Mouse (Mus musculus): Measurements from ENCODE around the gene Ntm. TPM values are rescaled to one million over a fixed set of nuclear protein-coding genes. Genes with fewer than 3 reads are reported as not detected.

Ntm gene
- polyA plus RNA-seq, 1 experiment from 2014 or later: 134 TPM

DNA sequence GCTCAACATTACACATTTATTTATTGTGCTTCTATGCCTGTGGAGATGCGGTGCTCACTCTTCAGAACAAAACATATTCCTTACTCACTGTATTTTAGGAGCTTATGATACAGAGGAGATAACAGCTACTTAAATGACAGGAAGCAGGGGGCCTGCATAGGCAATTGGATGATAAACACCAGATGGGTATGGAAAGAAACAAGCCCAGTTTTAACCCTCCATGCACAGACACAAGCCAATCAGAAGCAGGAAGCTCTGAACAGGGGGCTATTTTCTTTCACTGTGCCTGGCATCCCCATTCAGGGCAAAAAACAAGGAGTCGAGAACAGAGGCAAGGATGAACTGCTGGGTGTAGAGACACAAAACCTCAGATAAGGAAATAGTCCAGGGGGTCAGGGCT, 768.7 kb downstream of the Ntm start:
- no peak overlapping the region for H3K27ac ChIP-seq (ENCODE audit: low read length)
- H3K9me3 ChIP-seq (ENCODE audit: control insufficient read depth, low read length): no peaks in the 10 kb centered on the region
- WGBS: 57% methylated on average over 2 of the region's 2 CpGs
- H3K4me1 ChIP-seq (replicated peaks; ENCODE audit: control insufficient read depth, insufficient read depth, low read length): peaks cover 7% of the 10 kb centered on the region
- no peaks in the 10 kb centered on the region for H3K36me3 ChIP-seq (ENCODE audit: control insufficient read depth, insufficient read depth)
- H3K4me3 ChIP-seq (replicated peaks; ENCODE audit: low read length): no peak overlapping the region
- no peak overlapping the region for H3K4me2 ChIP-seq (ENCODE audit: low read length)
- H3K27me3 ChIP-seq (replicated peaks; ENCODE audit: control insufficient read depth, insufficient read depth, low read length): no peaks in the 10 kb centered on the region
- H3K9ac ChIP-seq (replicated peaks; ENCODE audit: low read depth, low read length): no peak overlapping the region
- peak; percentile 52 for ATAC-seq

DNA sequence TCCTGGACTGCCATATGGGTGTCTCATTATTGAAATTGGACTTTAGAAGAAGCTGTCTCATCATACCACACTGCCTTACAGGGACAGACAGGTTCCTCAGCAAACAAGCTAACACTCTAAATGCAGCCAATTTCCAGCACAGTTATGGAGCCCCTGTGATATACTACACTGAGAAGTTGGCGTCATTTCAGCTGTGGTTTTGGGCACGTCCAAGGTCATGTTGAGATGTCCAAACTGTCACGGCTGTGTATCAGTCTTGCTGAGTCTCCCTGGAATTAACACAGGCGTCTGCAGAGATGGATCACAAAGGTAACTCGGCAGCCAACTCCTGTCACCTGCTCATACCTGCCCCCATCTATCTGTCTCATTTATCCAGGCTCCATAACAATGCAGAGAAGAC, 779.9 kb downstream of the Ntm start:
- H3K4me2 ChIP-seq (ENCODE audit: low read length): no peak overlapping the region
- H3K4me3 ChIP-seq (replicated peaks; ENCODE audit: low read length): no peak overlapping the region
- no peaks in the 10 kb centered on the region for H3K4me1 ChIP-seq (replicated peaks; ENCODE audit: control insufficient read depth, insufficient read depth, low read length)
- no peaks in the 10 kb centered on the region for H3K27me3 ChIP-seq (replicated peaks; ENCODE audit: control insufficient read depth, insufficient read depth, low read length)
- H3K36me3 ChIP-seq (ENCODE audit: control insufficient read depth, insufficient read depth): no peaks in the 10 kb centered on the region
- H3K9me3 ChIP-seq (ENCODE audit: control insufficient read depth, low read length): no peaks in the 10 kb centered on the region
- no peak overlapping the region for H3K9ac ChIP-seq (replicated peaks; ENCODE audit: low read depth, low read length)
- ATAC-seq: no peak
- H3K27ac ChIP-seq (ENCODE audit: low read length): no peak overlapping the region
- 85% methylated on average over 5 of the region's 5 CpGs for WGBS

DNA sequence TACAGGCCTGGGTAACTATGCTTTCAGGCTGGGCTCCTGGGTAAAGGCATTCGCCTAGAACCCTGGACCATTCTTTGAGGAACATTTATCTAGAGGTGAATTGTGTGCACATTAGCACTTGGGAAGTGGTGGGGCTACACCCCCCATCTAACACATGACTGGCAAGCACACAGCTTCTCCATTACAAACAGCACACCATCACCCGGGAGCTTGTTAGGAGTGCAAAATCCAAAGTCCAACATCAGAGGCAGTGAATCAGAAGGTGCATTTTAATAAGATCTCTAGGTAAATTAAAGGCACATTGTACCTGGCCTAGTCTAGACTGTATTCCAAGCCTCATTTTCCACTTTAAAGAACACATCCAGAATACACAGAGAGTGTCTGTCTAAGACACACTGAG, 781.3 kb downstream of the Ntm start:
- no peak for ATAC-seq
- Histone ChIP-seq H3K36me3 (ENCODE audit: control insufficient read depth, insufficient read depth) (no peaks in the 10 kb centered on the region), H3K4me1 (replicated peaks; ENCODE audit: control insufficient read depth, insufficient read depth, low read length) (no peaks in the 10 kb centered on the region), H3K9ac (replicated peaks; ENCODE audit: low read depth, low read length) (no peak overlapping the region), H3K4me2 (ENCODE audit: low read length) (no peak overlapping the region), H3K27me3 (replicated peaks; ENCODE audit: control insufficient read depth, insufficient read depth, low read length) (no peaks in the 10 kb centered on the region), H3K9me3 (ENCODE audit: control insufficient read depth, low read length) (no peaks in the 10 kb centered on the region), H3K27ac (ENCODE audit: low read length) (no peak overlapping the region), H3K4me3 (replicated peaks; ENCODE audit: low read length) (no peak overlapping the region)
- WGBS: 87% methylated on average over 2 of the region's 2 CpGs

DNA sequence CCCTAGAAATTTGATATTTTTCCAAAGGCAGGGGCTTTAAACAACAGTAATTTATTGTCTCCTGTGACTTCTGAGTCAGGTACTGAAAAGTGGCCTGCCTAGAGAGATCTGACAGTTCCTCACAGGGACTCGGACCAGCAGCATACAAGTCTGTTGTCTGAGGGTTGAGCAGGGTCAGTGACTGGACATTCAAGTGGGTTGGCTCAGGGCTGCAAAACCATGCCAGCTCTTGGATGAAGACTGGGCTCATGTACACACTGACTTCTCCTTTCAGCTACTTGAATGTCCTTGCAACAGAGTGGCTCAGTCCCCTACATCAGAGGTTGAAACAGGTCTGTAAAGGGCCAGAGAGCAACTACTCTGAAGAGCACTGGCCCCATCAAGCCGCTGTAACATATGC, 797.2 kb downstream of the Ntm start:
- H3K9ac ChIP-seq (replicated peaks; ENCODE audit: low read depth, low read length): no peak overlapping the region
- H3K9me3 ChIP-seq (ENCODE audit: control insufficient read depth, low read length): no peaks in the 10 kb centered on the region
- no peak for ATAC-seq
- 60% methylated on average over 2 of the region's 2 CpGs for WGBS
- no peaks in the 10 kb centered on the region for H3K27me3 ChIP-seq (replicated peaks; ENCODE audit: control insufficient read depth, insufficient read depth, low read length)
- H3K36me3 ChIP-seq (ENCODE audit: control insufficient read depth, insufficient read depth): no peaks in the 10 kb centered on the region
- H3K27ac ChIP-seq (ENCODE audit: low read length): no peak overlapping the region
- no peak overlapping the region for H3K4me3 ChIP-seq (replicated peaks; ENCODE audit: low read length)
- H3K4me1 ChIP-seq (replicated peaks; ENCODE audit: control insufficient read depth, insufficient read depth, low read length): no peaks in the 10 kb centered on the region
- no peak overlapping the region for H3K4me2 ChIP-seq (ENCODE audit: low read length)

DNA sequence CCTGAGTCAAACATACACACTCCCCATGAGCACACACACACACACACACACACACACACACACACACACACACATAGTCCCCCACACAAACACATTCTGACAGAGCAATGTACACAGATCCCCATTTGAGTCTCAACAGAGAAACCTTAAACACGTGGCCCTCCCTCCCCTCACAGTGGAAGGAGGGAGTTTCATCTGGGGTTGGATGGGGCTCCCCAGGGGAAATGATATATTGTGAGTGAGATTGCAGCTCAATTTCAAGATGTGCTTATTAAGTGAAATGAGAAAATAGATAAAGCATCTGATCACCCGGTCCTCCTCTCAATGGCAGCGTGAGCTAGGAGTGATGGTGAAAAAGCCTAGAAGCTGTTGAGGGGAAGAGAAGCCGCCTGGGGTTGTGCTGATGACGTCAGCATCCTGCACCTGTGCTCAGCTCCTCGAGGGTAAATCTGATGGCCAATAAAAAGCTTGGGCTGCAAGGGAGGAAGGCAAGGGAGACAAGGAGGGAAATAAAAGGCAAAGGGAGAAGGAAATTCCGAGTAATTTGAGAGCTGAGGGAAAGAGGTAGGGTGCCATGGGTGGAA, 801.8 kb downstream of the Ntm start:
- Histone ChIP-seq H3K27me3 (replicated peaks; ENCODE audit: control insufficient read depth, insufficient read depth, low read length) (no peaks in the 10 kb centered on the region), H3K4me1 (replicated peaks; ENCODE audit: control insufficient read depth, insufficient read depth, low read length) (no peaks in the 10 kb centered on the region), H3K4me2 (ENCODE audit: low read length) (no peak overlapping the region), H3K27ac (ENCODE audit: low read length) (no peak overlapping the region), H3K9me3 (ENCODE audit: control insufficient read depth, low read length) (no peaks in the 10 kb centered on the region), H3K4me3 (replicated peaks; ENCODE audit: low read length) (no peak overlapping the region), H3K9ac (replicated peaks; ENCODE audit: low read depth, low read length) (no peak overlapping the region), H3K36me3 (ENCODE audit: control insufficient read depth, insufficient read depth) (no peaks in the 10 kb centered on the region)
- 35% methylated on average over 7 of the region's 7 CpGs for WGBS
- ATAC-seq: no peak

DNA sequence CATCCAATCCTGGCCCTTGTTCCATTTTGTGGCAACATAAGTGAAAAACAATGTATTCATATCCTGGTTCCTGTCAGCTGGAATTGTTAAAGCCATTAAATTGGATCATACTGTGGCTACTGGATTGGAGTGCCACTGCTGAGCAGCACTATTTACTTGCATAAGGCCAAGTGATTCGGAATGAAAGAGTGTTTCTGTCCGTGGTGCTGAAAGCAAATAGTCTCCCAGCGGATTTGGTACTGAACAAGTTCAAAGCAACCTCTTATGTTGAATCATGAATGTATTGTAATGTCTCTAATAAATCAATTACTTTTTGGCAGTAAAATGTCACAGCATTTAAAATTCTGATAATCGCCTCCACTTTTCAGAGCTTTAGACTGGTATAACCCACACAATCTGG, 817.0 kb downstream of the Ntm start:
- no peak overlapping the region for H3K4me2 ChIP-seq (ENCODE audit: low read length)
- H3K36me3 ChIP-seq (ENCODE audit: control insufficient read depth, insufficient read depth): no peaks in the 10 kb centered on the region
- H3K9ac ChIP-seq (replicated peaks; ENCODE audit: low read depth, low read length): no peak overlapping the region
- H3K9me3 ChIP-seq (ENCODE audit: control insufficient read depth, low read length): no peaks in the 10 kb centered on the region
- 13% methylated on average over 4 of the region's 4 CpGs for WGBS
- H3K27ac ChIP-seq (ENCODE audit: low read length): no peak overlapping the region
- no peaks in the 10 kb centered on the region for H3K4me1 ChIP-seq (replicated peaks; ENCODE audit: control insufficient read depth, insufficient read depth, low read length)
- no peak overlapping the region for H3K4me3 ChIP-seq (replicated peaks; ENCODE audit: low read length)
- no peak for ATAC-seq
- H3K27me3 ChIP-seq (replicated peaks; ENCODE audit: control insufficient read depth, insufficient read depth, low read length): no peaks in the 10 kb centered on the region

DNA sequence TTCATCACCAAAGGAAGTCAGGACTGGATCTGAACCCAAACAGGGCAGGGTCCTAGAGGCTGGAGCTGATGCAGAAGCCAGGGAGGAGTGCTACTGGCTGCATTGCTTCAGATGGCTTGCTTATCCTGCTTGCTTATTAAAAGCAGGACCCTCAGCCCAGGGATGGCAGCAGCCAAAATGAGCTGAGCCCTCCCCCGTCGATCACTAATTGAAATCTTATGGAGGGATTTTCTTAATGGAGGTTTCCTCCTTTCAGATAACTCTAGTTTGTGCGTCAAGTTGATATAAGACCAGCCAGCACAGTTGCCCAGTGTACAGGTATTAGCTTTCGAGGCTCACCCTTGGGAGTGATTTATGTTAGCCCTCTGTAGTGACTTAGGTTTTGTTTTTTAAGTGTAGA, 826.9 kb downstream of the Ntm start:
- Histone ChIP-seq H3K9me3 (ENCODE audit: control insufficient read depth, low read length) (no peaks in the 10 kb centered on the region; the same call in 1 of the 2 replicates), H3K4me1 (replicated peaks; ENCODE audit: control insufficient read depth, insufficient read depth, low read length) (no peaks in the 10 kb centered on the region; the same call in 1 of the 2 replicates), H3K4me3 (replicated peaks; ENCODE audit: low read length) (no peak overlapping the region), H3K4me2 (ENCODE audit: low read length) (no peak overlapping the region), H3K36me3 (ENCODE audit: control insufficient read depth, insufficient read depth) (no peaks in the 10 kb centered on the region), H3K9ac (replicated peaks; ENCODE audit: low read depth, low read length) (no peak overlapping the region), H3K27me3 (replicated peaks; ENCODE audit: control insufficient read depth, insufficient read depth, low read length) (no peaks in the 10 kb centered on the region), H3K27ac (ENCODE audit: low read length) (no peak overlapping the region)
- no peak for ATAC-seq
- 82% methylated on average over 4 of the region's 4 CpGs for WGBS

DNA sequence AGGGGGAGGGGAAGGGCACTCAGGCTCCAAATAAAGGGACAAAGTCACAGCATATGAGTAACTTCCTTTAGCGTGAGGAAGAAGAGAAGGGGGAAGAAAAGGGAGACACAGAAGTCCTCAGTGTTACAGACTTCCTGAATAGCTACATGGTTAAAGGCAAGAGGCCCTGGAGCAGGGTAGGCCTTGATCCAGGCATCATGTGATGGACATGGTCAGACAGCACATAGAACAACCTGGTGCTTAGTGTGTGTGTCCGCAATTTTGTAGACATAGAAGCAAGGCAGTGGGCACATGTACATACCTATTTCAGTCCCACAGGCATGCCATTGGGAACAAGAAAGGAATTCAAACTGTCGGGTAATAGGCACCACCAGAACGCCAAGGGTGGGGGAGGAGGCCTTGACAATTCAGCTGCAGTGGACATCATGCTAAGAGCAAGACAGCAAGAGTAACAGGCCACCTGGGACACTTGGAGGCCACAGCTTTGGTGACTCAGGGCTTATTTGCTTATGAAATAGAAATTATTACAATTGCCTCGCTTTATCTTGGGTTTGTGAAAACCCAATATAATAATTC, 832.1 kb downstream of the Ntm start:
- Histone ChIP-seq H3K27ac (ENCODE audit: low read length) (no peak overlapping the region), H3K4me2 (ENCODE audit: low read length) (no peak overlapping the region), H3K4me1 (replicated peaks; ENCODE audit: control insufficient read depth, insufficient read depth, low read length) (no peaks in the 10 kb centered on the region; the same call in 1 of the 2 replicates), H3K9ac (replicated peaks; ENCODE audit: low read depth, low read length) (no peak overlapping the region), H3K9me3 (ENCODE audit: control insufficient read depth, low read length) (no peaks in the 10 kb centered on the region; the same call in 1 of the 2 replicates), H3K36me3 (ENCODE audit: control insufficient read depth, insufficient read depth) (no peaks in the 10 kb centered on the region), H3K4me3 (replicated peaks; ENCODE audit: low read length) (no peak overlapping the region), H3K27me3 (replicated peaks; ENCODE audit: control insufficient read depth, insufficient read depth, low read length) (no peaks in the 10 kb centered on the region)
- ATAC-seq: 0 out of 2 replicates have a peak, but pooled peaks have one; percentile 16
- 48% methylated on average over 5 of the region's 5 CpGs for WGBS

DNA sequence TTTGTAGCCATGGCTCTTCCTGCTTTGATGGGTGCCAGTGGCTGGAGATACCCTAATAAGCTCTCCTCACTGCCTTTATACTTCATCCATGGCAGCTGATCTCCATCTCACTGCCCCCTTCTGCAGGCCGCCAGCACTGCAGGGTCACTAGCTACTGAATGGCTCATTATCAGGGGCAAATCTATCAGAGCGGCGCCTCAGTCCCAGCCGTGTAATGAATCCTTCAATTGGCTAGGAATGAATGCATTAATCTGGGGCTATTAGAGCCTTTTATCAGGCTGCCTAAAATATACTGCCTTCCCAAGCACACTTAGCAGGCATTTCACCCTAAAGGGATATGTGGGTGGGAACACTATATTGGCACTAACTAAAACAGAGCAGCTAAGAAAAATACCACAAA, 832.6 kb downstream of the Ntm start:
- ATAC-seq: peak; percentile 89
- WGBS: 5% methylated on average over 4 of the region's 4 CpGs

More for the DNA sequence above, 832.6 kb downstream of the Ntm start:
- no peaks in the 10 kb centered on the region; the same call in 1 of the 2 replicates for H3K4me1 ChIP-seq (replicated peaks; ENCODE audit: control insufficient read depth, insufficient read depth, low read length)
- no peaks in the 10 kb centered on the region for H3K27me3 ChIP-seq (replicated peaks; ENCODE audit: control insufficient read depth, insufficient read depth, low read length)
- H3K9me3 ChIP-seq (ENCODE audit: control insufficient read depth, low read length): no peaks in the 10 kb centered on the region; the same call in 1 of the 2 replicates
- no peak overlapping the region for H3K9ac ChIP-seq (replicated peaks; ENCODE audit: low read depth, low read length)
- H3K4me3 ChIP-seq (replicated peaks; ENCODE audit: low read length): no peak overlapping the region
- H3K36me3 ChIP-seq (ENCODE audit: control insufficient read depth, insufficient read depth): no peaks in the 10 kb centered on the region
- no peak overlapping the region for H3K4me2 ChIP-seq (ENCODE audit: low read length)
- no peak overlapping the region for H3K27ac ChIP-seq (ENCODE audit: low read length)
